Mouse (Mus musculus): ENCODE measurements around the gene Lect2.

DNA sequence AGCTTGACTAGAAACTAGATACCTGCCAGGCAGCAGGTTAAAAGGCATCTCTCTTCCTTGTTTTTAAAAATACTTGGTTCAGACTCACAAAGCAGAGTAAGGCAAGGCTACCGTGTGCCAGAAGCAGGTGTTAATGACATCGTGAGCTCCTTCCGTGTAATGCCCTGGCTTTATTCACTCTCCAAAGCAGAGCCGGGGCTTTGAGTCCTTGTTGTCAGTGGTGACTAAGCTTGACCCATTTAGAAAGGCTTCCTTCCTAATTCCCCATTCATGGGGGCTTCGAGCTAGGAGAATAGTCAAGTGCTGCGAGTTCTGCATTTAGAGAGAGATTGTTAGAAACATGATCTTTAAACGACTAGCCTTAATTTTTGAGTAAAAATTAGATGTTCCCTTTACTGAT, 31.5 kb downstream of the Lect2 start:
- TF ChIP-seq CTCF (IDR thresholded peaks at IDR 0.05; ENCODE audit: low read depth) (no peak), EP300 (IDR thresholded peaks at IDR 0.05; ENCODE audit: low read depth) (no peak)

All from heart, postnatal 0 days (tissue).